Mouse (Mus musculus): Measurements from ENCODE around the gene Tead2.
"Not testable (repeated sequence)": the region's sequence is repeated elsewhere in the genome, so short reads cannot be mapped to it uniquely, and the experiment has no call there.

The Tead2 gene

DNA sequence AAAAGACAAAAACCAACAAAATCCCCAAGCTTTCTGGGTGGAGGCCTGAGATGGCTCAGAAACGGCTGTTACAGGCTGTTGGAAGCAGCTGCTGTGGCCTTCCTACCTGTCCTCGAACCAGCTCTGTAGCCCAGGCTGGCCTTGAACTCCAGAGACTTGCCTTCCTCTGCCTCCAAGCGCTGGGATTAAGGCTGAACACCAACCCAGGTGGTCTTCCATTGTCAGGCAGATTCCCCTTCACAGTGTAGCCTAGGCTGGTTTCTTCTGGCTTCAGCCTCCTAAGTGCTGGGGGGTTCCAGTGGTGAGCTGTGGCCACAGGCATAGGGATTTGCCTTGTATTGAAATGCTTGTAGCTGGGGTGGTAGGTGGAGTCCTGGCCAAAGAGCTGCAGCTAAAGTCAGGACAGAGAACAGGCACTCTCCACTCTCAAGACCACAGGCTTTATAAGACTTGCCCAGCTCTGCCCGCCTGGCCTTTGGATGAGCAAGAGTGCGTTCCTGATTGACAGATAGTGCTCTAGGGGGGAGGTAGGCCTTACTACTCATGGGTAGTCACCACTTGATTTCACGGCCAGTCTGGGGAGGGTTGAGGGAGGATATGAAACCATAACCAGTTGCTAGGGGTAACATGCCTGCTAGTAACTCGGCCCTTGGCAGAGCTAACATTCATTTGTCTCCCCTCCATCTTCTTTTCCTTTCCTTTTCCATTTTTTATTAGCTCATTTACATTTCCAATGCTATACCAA, 14.1 kb downstream of the Tead2 start:
- no peak for DNase-seq

DNA sequence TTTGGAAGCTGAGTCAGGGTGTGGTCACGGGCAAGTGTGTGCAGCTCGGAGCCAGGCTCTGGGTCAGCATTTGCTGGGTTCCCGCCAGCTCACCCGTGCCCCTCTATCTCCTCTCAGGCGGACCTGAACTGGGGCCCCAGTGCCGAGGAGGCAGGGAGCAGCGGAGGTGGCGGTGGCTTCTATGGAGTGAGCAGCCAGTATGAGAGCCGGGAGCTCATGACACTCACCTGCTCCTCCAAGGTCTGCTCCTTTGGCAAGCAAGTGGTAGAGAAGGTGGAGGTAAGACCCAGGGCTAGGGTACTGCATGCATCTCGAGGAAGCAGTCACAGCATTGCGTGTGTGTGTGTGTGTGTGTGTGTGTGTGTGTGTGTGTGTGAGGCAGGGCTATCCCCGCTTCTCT, 15.6 kb downstream of the Tead2 start:
- no peak for DNase-seq

DNA sequence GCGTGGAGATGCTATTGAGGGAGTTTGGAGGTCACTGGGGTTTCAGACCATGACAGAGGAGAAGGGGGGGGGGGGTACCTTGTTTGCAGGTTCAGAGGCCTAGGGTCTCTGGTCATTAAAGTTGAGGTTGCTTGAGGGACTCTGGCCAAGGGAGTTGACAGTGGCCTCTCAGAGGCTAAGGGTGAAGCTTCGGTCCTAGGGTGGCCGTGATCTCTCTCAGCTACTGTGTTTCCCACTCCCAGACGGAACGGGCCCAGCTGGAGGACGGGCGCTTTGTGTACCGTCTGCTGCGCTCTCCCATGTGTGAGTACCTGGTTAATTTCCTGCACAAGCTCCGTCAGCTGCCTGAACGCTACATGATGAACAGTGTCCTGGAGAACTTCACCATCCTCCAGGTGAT, 16.4 kb downstream of the Tead2 start:
- no peak for DNase-seq

DNA sequence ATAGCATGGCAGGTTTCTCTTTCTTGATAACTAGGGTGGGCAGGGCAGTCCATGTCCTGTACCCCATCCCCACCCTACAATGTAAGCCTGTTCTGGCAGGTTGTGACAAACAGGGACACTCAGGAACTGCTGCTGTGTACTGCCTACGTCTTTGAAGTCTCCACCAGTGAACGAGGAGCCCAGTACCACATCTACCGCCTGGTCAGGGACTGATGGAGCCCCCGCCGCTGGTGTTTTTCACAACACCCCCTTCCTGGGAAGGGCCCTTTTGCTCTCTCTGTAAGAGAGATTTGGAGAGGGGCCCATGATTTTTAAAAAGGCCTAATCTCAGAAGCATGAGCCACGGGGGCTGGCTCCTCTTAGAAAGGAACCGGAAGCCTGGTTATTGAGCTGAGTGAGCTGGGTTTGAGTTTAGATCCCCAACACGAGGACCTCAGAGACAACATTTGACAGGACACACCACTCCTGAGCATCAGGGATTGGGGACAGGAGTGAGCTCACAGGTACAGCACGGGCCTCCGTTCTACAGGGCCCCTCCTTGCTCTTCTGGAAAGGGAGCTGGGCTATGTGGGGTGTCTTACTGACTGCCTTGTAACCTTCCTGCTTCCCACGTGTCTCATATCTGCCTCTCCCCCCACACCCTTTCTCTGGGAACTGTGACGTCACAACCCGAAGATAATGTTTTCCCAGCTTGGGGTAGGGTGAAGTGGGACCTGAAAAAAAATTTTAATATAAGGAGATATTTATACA, 17.3 kb downstream of the Tead2 start:
- DNase-seq: no peak

DNA sequence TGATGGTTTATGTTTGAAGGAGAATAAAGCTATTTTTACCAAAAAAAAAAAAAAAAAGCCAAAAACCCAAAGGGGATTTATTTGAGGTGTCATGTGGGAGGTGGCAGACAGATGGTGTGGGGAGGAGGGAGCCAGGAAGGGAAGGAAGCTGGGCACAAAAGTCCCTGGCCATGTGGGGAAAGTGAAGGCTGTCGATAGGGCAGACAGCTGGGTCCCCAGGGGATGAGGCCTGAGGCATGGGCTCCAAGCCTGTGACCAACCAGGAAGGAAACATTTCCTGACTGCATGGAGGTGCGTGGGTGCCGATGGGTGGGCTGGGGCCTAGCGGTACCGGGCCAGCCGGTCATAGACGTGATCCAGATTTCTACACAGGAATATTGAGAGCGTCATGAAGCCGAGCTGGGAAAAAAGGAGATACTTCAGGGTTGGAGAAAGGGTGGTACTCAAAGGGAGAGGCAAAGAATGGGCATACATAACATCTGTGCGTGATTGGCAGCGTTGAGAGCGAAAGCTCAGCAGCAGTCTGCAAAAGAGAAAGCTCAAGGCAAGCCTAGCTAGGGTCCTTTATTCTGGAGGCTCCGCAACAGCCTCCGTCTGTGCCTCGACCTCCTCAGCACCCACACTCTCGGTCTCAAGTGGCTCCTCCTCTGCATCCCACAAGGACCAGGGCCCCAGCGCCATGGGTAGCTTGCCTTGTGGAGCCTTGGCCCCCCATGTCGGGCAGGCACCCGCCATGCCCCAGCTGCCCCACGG, 18.2 kb downstream of the Tead2 start:
- DNase-seq: no peak

DNA sequence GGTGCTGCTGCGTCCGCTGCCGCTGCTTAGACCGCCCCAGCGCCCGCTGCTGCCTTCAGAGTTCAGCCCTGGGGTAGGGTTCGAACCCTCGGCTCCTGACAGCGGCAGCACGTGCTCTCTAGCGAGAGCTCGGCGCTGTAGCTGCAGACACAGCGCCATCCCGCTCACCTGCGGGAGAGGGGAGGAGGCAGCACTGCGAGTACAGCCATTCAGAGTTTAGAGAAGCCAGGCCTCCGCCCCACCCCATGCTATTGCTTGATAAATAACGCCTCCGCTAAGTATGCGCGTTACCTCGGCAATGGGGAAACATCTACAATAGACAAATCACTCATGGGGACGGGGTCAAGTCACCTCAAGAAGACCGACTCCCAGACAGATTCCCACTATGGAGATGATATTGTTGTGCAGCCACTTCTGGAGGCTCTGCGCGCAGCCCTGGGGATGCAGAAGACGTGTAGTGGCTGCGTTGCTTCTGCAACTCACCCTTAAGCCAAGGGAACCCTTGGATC, 18.8 kb downstream of the Tead2 start:
- DNase-seq: no peak

DNA sequence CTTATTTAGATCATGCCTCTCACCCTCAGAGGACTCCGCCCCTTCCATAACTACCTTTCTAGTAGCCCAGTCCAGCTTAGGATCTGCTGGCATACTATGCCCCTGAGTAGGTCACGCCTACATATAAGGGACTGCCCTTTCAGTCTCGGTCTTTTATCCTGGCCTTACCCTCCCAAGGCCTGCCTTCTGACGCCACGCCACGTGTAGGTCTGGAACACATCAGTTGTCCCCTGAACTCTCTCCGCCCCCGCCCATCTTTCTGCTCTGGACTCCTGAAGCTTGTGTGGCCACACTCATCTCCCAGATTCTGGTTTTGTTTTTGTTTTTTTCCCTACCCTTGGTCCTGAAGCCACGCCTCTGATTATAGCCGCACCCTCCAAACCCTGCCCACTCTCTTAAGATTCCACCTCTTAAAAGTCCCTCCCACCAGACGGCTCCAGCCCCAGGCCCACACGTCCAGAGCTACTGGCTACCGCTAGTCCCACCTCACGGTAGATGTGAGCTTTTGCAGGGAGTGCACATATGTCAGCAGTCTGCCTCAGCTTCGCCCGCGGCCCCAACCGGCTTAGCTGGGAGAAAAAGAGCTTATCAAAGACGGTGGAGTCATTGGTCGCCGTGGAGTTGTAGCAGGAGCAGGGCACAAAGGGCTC, 19.5 kb downstream of the Tead2 start:
- peak in 1 of 2 experiments; percentile 17 for DNase-seq

DNA sequence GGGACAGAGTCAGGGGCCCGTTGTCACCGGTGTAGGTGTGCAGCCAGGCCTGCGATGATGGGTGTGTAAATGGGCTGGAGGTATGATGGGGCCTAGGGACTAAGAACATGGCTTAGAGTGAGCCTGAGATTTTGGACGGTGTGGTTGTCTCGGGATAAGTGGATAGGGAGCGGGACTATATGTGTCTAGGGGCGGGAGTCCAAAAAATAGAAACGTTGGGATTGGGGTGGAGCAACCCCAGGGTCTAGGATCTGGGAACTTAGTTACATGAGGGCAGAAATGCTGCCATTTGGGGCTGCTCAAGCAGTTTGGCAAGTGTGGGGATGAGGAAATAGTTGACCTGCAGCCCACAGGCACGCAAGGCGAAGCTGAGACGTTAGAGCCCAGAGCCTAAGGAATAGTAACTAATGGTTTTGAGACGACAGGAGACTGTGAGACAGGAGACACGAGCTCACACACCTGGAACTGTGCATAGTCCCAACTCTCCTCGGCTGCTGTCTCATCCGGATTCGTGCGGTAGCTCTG, 20.2 kb downstream of the Tead2 start:
- DNase-seq: no peak

DNA sequence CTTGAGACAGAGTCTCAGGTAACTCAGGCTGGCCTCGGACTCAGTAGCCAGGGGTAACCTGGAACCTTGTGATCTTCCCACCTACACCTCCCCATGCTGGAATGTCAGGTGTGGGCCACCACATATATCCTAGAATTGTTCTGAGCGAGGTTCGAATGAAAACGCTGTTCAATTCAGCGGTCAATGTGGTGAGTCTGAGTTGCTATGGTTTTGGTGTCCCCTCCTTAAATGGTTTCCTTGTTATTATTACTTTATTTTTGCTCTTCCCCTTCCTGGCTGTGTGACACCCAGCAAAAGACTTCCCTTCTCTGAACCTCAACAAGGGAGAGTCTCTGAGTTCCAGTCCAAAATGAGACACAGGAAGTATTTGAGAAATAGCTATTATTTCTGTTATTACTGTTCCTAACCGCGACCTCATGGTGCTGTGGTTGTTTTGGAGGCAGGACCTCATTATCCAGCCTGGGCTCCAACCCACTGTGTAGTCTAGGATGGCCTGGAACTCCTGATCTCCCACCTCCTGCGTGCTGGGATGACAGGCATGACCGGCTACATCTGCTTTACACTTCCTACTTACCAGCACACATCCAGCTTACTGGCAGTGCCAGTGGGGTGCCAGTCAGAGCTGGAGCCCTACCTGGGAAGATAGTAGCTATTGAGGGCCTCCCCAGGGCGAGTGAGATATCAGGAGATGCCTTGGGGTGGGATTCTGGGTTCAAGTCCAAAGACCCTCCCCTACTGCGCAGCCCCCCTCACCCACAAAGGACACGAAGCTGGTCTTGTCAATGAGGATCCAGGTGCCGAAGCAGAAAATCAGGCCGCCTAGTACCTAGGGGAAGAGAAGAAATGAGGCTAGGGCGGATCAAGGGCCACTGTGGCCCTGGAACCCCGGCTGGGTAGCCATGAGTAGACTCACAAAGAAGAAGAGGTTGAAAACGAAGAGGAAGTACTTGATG, 22.5 kb downstream of the Tead2 start:
- no peak for DNase-seq

DNA sequence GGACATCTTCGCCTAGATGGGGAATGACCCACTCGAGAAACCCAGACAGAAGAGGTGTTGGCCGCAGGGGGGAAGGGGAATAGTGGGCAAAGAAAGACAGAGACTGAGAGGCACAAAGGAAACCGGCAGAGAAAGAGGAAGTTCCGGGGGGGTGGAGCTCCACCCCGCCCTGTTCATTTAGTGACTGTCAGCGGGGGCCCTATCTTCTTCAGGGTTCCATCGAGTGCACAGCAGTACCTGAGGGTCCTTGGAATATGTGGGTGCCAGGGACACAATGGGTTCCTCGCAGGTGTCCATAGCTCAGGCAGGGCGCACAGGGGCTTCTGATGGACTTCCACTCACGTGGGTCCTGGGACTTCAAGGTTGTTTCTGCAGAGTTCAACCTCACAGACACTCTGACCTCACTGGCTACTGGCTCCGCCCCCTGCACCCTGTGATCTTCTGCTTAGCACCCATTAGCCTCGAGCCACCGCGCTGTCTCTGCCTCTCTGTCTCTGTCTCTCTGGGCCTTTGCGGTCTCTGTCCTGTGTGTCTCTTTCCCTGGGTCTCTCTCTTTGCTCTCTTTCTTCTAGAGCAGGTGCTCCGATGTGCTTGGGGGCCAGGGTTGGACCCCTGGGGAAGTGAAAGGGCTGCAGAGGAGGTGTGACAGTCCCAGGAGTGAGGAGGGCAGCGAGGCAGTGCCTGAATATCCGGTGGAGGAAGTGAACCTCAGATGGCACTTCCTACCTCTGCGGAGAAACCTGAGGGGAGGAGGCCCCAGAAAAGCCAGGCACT, 23.4 kb downstream of the Tead2 start, which contains the start of gene Cd37:
Gene Cd37 (minus strand): TSS at position 393 of the 774 bp plus-strand sequence.
- DNase-seq: no peak

DNA sequence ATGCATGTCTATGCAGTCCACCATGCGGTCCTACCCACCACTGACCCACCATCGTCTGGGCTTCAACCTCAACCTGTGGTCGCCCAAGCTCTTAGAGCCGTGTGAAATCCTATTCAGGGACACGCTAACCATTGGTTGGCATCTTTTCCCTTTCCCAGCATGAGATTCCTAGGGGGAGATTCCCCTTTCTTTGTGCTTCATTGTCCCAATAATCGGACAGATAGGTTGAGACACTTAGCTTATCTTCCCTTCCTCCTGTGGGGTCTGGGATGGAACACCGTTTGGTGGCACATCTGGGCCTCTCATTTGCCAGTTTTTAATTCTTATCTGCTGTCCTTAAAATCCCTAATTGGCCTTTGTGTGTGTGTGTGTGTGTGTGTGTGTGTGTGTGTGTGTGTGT, 24.6 kb downstream of the Tead2 start:
- DNase-seq: no peak

DNA sequence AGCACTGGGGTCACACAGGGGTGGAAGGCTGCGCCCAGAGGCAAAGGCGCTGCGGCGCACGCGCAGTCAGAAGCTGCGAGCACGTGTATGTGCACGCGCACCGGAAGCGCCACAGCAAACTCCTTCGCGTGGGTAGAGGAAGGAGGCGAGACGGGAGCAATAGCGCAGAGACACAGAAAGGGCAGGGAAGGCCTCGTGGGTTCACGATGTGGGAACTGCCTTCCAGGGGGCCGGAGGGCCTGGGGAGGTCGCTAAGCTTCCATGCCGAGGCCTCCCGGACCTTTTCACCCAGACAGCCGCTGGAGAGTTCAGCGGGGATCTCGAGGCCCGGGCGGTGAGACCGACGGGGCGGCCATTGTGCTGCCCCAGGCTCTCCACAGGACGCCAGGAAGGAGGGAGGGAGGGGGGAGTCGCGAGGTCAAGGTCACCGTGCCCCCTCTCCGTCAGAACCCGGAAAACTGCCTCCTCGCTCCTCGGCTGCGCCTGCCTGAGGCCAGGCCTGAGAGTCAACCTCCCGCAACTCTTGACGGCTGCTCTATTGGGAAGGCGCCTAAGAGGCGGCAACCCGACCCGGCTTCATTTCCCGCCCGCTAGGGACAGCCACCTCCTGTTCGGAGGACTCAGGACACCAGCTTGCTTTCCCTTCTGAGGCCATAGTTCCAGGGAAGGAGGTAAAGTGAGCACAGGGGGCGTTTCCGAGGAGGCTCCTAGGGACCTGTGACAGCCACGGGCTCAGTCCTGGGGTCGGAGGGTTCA, 25.3 kb downstream of the Tead2 start, which contains the start of gene Slc6a16:
Gene Slc6a16 (plus strand): TSS at position 453 of the 756 bp plus-strand sequence.
- DNase-seq: peak in 1 of 2 experiments; percentile 45

DNA sequence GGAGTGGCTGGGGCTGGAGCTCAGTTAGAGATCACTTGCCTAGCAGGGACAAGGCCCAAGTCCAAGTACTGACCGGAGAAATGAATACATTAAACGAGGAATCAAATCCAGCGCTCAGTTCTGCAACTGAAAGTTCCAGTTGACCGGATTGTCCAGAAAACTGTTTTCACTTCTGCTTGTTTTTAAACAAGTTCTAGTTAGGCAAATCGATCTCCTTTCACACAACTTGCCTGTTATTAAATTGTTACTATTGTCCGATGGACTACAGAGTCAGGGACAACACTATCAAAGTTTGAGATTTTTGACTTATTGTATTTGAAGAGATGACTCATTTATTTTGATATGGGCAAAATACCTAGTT, 25.8 kb downstream of the Tead2 start:
- no peak for DNase-seq

DNA sequence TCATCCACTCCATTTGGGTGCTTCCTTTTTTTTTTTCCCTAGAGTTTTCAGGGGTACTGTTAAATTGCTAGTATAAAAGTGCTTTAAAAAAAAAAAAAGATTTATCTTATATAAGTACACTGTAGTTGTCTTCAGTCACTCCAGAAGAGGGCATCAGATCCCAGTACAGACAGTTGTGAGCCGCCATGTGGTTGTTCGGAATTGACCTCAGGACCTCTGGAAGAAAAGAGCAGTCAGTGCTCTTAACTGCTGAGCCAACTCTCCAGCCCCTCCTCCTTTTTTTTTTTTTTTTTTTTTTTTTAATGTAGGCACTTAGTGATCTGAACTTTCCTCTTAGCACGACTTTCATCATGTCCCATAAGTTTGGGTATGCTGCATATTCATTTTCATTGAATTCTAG, 32.1 kb downstream of the Tead2 start:
- no peak for DNase-seq

DNA sequence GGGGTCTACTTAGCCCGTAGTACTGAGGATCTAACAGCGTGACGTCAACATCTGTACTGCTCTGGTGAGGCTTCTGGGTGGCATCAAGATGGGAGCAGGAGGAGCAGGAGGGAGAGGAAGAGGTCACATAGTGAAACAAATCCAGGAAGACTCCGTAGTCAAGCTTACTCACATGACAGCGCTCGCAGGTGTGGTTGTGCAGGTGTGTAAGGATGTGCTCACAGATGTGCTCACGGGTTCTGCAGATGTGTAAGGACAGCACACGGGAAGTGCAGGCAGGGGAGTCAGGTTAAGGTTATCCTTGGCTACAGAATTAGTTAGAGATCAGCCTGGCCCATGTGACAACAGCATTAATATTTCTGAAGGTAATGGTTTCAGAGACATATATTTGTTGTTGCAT, 38.3 kb downstream of the Tead2 start:
- no peak for DNase-seq

DNA sequence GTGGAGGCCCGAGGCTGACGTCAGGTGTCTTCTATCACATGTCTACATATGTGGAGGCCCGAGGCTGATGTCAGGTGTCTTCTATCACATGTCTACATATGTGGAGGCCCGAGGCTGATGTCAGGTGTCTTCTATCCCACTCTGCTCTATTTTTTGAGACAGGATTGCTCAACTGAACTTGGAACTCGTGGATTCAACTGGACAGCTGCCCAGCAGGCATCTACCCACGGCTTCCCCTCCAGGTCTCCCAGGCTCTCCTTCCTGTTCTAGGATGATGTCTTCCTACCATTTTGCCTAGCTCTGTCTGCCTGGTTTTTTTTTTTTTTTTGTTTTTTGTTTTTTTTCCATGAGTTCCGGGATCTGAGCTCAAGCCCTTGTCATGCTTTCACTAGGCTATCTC, 40.3 kb downstream of the Tead2 start:
- DNase-seq: not testable (repeated sequence)

DNA sequence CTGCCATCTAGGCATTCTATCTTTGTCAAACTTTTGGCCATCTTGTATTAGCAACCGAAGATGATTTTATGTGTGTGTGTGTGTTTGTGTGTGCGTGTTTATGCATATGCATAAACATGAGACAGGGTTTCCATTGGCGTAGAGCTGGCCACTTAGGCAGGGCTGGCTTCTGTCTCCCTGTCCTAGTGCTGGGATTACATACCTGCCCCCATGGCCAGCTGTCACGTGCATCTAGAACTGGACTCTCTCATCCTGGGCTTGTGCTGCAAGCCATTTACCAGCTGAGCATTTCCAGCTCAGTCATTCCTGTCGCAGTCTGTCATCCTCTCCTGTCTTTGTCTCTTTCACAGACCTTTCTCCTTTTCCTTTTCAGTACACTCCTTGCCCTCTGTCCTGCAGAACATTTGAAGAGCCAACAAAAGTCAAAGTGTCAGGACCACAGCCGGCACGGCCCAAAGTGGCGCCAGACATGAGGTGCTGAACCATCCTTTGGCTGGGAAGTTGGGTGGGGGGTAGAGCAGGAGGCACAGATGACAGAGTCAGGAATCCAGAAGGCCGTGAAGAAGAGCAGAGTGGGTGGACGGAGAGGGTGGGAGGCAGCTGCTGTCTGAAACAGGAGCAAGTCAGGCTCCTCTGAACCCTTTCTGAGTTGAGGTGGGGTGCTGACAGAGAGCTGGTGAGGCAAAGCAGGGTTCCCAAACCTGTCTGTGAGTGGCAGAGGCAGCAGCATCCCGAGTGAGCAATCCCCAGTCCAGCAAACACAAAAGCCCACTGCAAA, 41.7 kb downstream of the Tead2 start:
- no peak for DNase-seq

DNA sequence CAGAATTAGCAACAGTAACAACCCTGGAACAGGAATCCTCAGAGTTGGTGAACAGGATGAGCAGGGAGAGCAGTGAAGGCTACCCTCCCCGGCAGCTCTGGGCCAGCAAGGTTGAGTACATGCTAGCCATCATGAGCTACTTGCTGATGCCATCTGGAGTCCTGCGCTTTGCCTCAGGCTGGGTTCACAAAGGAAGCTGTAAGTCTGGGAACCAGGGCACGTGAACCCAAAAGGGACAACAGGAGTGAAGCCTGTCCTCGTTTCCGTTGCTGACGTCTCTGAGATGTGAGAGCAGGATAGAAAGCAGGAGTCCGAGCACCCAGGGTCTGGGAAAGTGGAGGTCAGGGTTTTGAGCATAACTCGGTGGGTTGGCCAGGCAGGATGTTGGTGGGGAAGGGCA, 43.7 kb downstream of the Tead2 start:
- DNase-seq: no peak

DNA sequence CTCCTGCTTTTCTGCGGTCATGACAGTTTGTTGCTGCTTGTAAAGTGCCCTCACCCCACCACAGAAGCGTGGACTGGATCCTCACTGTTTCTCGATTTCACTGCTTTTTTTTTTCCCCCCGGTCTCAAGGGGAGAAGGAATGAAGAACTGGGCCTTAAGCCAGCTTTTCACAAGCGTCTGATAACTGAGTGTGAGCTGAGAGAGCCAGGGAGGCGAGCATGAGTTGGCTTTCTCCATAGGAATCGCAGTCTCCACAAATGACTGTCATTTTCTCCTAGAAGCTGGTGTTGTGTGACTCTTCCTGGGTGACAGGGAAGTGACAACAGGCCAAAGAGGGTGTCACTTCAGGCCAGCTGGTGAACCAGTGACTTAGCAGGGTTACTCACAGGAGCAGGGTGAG, 46.7 kb downstream of the Tead2 start:
- DNase-seq: no peak

Measured in kidney, adult 8-10 months (tissue).